Mouse (Mus musculus) hindlimb bud, embryonic 11.5 days (tissue): ENCODE measurements around the gene Pde4d.

Source experiments
- DNase-seq: peaks from one replicate; pipeline ENCODE4 v3.0.0-alpha.2; 2012; ENCODE audit warnings: low read depth, low spot score; ENCODE audit errors: extremely low spot score

Gene Pde4d

DNA sequence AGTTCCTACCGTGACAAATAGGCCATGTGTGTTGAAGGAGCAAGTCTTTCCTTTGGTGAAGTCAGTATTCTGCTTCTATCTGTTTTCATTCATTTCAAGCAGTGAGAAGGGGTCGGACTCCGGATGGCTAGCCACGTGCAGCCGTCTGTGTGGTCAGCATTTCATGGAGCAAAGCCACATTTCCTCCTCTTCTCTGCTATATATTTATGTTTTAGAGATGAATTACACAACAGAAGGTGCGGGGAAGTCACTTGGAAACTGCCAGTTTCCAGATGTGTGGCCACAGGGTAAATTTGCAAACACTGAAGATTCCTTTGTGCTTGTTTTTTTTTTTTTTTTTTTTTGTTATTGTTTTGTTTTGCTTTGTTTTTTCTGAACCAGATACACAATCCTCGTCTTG lies 828.0 kb downstream of the Pde4d start:
- no peak for DNase-seq

DNA sequence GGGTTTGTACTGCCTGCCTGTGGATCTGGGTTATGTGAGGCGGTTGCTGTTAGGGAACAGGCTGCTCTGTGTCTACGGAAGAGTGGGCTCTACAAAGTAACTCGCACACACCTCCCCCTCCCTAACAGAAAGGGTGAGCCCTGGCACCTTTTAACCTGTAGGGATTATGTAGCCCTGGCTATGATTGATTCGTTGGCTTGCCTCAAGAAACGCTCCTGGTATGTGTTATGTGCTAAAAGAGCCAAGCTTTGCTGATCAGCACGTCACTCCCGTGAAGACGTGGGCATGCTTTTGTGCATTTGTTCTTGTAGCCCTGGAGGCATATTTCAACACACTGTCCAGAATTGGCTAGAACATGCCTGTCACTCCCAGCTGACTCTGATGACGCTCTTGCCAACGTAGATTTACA lies 828.8 kb downstream of the Pde4d start:
- no peak for DNase-seq

DNA sequence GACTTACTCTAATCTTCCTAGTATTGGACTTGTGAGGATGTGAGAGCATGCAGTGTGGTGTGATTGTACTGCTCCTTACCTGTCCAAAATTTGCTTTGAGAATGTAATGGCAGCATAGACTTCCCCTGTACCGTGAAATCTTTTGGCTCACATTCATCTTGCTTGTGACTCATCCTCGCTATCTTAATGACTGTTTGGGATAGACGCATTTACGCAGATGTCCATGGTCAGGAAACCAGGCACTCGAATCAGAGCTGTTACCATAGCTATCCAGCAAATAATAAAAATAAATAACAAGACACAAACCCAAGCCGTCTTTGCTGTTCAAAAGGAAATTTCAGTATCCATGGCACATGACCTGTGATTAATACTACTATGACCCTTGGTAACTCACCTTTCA lies 829.5 kb downstream of the Pde4d start:
- DNase-seq = no peak

DNA sequence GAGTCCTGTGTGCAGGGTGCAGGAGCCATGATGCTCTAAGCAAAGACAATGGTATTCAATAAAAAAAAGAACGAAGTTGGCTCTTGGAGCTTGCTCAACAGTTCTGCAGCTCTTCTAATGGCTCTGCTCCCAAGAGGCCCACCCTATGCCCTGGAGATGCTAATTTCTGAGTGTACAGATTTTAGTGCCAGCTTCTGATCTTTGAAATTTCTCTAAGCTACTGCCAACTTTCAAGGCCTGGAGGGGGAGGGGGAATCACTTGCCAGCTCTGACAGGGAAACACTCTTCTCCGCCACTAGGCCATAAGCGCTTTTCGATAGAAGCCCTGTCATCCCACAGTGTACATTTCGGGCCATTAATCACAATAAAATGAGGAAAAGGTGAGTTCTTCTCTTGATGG lies 830.7 kb downstream of the Pde4d start:
- DNase-seq = no peak

DNA sequence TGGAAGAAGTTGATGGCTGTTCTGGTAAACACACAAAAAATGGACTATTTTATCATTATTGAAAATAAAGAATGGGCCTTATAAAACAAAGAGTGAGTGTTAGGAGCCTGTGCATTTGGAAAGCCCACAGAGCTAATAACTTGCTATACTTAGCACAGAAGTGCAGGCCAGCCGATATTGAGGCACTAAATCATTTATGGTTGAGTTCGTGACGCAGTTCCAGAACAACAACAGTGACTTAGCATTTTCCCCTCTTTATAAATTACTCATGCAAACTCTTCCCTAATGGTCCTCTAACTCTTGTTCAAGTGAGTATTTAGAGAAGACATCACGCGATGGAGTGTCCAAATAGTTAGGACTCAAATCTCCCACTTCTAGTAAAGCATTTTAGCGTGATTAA lies 837.7 kb downstream of the Pde4d start:
- no peak for DNase-seq

DNA sequence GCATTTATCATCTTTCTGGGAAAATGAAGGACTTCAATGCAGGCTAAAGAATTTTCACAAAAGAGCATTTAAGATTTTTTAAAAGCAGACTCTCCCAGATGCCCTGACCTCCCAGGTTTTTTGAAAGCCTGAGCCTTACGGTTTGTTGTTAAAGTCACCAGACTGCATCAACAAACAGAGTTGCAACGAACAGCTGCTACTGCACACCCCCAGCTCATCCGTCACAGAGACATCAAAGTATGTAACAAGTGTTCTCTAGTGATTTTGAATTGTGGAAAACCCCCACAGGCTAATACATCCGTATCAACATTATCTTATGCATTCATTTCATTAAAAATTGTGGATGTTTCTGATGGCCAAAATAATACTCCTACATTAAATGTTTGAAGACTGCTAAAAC lies 841.2 kb downstream of the Pde4d start:
- no peak for DNase-seq

DNA sequence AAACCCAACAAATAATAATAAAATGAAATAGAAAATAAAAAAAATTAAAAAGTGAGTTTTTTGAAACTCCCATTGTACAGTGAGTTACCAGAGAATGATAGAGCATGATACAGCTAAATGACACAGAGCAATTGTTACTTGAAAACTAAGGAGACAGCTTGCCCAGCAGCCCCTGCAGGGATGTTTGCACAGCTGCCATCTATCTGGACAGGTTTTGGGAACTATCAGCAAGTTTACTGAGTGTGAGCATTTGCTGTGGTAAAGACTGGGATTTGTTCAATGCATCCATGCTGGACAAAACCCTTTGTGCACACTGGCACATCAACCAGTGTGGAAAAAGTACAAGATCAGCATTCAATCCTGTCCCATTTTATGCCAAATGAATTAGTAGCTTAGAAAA lies 843.3 kb downstream of the Pde4d start:
- DNase-seq = no peak

DNA sequence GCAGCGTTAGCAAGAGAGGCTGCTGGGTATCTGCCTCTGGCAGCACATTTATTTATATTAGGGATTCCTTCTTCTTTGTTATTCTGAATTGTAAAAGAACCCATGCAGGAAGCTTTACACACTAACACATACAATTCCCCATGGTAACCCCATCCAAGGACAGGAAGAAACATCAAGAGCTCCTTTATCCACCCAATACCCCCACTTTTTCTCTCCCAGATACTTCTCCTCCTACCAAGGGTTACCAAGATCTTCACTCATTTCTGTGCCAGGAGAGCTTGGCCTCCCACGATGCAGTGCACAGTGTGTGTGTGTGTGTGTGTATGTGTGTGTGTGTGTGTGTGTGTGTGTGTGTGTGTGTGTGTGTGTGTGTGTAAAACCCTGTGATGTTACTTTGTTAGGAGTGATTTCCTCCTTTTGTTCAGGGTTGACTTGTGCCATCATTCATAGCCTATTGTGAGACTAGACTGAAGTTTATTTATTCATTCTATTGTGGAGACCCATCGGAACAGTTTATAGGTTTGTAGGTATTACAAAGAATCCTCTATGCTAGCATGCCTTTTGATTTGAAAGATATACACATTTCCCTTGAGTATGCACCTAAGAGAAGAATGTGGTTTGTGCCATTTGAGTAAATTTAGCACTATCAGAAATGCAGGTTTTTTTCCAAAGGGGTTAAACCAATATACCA lies 846.7 kb downstream of the Pde4d start:
- no peak for DNase-seq

DNA sequence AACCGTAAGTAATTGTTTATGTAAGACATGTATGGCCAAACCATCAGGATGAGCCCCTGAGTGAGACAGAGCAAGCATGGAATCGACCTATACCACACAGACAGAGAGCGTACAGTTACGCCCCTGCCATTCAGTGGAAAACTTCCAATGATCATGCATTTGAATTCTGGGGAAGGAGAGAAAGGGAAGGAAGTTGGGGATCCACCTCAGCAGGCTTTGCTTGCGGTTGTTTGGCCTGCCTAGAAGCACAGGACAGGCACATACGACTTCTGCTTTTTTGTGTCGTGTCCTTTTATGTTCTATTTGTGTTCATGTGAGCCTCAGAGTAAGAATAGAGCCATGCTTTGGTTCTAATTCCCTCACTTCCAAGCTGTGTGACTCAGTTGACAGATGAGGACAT lies 849.1 kb downstream of the Pde4d start:
- DNase-seq = no peak

DNA sequence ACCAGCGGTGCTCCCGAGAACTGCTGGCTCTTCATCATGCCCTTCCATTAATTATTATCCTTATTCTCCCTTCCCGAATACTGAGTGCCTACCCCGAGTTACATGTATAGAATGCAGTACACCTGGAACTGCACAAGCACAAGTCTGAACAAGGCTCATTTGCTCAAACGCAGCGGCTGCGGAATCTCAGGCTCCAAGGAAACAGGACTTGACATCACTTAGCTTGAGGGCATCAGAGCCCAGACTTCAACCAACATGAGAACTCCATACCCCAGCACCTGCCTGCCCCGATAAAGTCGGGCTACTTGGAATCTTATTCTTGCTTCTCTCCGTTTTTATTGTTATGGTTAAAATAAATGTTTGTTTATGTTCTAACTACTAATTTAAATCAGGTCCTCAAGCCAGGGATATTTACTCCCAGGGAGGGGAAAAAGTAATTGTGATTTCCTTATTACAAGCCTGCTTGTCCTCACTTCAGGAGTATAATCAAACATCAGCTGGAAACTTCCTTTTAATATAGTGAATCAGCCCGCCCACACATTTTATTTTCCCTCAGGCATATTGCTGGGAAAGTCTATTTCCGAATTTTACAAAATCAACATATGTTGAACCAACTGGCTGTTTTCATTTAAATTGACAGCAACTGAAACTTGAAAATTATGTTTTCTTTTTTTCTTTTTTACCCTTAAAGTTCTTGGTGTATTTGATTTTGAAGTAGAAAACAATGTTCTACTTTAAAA lies 849.9 kb downstream of the Pde4d start:
- no peak for DNase-seq

DNA sequence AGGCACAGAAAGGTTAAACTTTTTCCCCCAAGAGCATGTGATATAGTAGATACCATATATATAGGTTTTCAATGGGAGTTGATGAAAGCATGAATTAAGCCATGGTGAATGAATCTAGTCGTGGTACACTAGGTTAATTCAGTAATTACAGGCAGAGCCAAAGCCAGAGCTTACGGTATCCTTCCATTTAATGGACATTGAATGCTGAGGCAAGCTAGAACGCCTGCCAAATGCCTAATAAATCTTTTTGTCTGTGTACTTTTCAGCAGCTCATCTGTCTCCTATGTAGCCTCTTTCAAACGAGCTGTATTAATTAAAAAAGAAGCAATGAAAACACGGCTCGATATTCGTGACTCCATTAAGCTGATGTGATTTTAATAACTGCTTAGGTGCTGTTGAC lies 862.8 kb downstream of the Pde4d start:
- no peak for DNase-seq

DNA sequence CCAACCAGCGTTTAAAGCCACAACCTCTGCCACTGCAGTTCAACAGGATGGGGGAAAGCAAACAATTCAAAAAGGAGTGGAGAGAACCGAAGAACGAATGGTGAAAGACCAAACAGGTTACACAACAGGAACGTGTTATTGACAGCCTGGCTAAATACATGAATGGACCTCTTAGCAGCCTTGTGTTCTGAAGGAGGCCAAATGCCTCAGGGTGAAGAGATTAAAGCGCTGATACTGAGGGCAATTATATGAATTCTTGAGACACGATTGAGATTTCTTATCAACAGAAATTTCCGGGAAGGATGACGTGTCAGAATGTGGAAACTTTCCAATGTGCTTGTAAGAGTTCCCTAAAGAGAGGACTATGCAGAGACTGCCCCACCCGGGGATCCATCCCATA lies 865.9 kb downstream of the Pde4d start:
- no peak for DNase-seq

DNA sequence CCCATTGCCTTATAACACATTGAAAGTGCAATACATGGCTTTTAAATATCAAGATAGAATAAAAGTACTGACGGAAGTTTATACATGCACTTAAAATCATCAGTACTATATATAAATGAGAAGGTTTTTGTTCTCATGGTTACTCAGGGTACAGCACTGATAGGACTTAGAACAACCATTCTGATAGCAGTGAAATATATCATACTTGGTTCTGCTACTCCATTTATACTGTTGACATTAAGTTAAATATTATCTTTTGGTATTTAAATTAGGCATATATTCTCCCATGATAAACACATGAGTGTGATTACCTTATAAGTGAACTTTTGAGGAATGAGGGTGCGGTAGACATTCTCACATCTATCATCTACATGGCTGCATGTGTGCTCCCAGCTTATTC lies 867.9 kb downstream of the Pde4d start:
- no peak for DNase-seq

DNA sequence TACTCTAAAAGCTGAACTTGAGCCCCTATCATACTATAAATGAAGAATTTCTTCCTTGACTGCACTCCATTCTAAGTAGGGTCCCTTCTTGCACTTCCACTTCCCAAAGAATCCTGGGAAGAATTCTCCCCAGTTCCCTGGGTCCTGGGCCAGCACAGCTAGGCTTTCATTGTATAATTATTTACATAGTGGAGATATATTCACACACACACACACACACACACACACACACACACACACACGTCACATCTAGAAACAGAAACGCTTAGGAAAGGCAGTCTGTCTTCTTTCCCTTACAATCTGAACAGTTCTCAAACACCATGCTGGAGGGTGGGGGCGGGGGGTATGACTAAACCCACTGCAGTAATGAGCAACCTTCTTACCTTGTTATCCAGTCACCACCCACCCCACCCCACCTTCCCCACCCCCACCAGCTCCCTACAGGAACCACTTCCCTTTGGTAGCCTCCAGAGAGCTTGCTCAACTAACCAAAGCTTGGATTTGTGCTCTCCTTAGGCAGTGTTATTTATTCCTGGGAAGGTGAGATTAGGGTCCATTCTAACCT lies 868.8 kb downstream of the Pde4d start:
- no peak for DNase-seq

DNA sequence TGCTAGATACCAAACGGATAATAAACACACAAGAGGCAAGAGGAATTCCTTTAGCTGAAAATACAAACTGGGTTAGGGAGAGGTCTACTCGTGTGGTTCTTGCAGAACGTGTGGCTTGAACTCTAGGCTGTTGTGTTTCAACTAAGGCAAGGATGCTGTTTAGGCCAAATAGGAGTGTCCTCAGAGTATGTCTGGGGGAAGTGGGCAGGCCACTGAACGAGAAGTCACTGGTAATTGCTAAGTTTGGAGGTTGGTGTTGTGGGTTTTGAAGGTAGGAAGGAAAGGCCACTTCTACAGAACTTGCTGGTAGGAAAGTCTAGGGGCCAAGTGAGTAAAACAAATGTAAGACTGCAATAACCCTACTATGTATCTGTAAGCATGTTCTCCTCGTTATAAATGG lies 876.3 kb downstream of the Pde4d start:
- DNase-seq = no peak

DNA sequence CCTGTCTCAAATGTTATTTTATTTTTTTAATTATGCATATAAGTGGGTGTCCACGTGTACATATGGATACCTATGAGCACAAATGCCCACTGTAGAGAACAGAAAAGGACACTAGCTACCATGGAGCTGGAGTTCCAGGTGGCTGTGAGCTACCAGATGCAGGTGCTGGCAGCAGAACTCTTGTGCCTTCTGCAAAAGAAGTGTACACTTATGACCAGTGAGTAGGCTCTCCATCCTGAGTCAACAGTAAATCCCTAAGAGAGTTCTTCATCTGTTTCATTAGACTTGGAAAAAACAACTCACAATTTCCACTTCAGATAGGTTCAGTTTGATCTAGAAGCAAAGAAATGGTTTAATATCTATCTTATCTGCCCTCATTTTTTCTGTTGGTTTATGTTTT lies 881.8 kb downstream of the Pde4d start:
- no peak for DNase-seq

DNA sequence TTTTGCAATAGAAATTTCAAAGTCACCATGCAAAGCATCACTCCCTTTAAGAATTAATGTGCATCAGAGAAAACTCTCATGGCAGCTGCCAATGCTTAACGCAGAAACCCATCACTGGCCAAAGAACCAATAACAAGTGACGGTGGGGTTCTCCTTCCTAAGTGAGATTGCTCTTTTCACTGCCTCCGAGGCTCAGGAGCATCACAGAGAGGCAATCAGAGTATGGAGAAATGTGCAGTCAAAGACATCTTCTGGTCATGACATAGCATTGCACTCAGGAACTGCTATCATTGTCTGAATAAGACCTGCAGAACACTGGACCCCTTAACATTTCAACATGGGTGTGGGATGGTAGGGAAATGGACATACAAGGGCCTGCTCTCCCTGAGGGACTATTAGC lies 892.2 kb downstream of the Pde4d start:
- DNase-seq = no peak

DNA sequence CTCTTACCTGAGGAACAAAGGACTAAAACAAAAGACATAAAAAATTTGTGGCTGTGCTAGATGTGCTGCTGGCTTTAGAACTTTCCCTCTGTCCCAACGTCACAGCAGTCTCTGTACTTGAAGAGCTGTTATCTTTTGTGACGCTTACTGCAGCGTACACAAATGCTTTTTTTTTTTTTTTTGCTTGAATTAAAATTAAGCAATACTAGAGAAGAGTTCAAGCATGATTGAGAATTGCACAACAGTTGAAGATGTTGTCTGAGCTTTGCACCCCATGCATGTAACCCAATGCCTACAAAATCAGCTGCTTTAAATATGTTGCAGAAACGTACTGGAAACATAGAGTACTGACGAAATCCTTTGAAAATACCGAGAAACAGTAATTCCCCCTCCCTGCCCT lies 892.7 kb downstream of the Pde4d start:
- DNase-seq = no peak

DNA sequence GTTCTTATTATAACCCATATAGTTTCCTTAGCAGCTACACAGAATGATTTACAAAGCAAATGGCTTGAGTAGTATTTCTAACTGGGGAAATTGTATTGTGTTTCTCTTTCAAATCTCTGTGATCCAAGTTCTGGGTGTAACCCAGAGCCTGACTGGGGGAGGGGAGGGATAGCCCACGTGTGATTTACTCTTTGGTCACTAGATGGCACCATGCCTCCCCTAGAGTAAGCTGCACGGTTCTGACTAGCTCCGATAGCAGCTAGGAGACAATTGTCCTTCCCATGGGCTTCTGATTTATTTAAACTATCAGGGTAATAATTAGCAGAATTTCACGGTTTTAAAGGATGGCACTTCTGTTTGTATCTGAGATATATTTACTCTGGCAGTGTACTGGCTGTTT lies 893.8 kb downstream of the Pde4d start:
- peak; percentile 56 for DNase-seq

DNA sequence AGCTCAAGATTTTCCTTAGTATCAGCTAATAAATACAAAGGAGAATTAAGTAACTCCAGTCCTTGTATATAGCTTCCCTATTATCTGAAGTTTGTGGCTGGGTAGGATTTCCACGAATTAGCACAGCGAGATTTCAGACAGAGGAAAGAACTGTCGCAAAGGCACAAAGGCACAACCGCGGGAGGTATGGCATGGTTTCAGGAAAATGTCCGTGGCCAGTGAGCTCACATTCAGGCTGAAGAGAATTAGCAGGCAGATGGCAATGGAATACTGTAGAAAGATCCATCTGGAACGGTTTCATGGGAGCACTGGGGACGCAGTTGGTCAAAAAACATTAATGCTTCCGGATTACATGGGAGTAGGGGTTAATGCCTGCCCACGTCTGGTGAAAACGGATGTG lies 898.0 kb downstream of the Pde4d start:
- DNase-seq = no peak

DNA sequence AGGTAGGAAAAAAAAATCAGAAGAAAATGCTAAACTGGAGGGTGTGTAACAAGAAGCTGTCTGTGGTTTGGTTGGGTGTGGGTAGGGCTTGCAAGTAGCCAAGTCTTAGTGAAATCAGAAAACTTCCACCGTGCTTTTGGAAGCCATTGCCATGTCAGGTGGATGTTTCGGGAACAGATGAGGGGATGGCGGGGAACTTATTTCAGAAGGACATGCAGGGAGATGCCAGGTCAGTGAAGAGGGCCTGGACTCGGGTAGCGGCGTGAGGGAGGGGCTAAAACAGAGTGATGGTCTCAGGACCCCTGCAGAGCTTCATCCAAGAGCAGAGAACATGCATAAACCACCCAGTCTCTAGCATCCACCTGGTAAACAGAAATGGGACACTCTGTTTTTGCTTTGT lies 898.6 kb downstream of the Pde4d start:
- no peak for DNase-seq

DNA sequence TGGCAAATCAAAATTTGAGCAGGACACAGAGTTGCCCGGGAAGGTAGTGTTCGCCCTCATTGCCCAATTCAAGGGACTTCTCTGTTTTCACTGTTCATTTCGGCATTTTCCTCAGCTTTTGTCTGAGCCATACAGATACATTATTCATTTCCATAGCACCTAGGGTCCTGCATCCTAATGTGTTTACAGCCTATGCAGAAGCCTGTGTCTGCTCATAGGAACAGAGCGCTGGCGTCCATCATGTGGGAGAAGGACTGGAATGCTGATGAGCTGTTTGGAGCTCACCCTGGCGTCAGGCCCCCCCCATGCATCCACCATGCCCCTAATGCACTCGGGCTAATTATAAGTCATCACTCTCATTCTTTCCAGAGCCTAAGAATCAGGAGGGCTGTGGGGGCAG lies 900.4 kb downstream of the Pde4d start:
- DNase-seq = no peak

DNA sequence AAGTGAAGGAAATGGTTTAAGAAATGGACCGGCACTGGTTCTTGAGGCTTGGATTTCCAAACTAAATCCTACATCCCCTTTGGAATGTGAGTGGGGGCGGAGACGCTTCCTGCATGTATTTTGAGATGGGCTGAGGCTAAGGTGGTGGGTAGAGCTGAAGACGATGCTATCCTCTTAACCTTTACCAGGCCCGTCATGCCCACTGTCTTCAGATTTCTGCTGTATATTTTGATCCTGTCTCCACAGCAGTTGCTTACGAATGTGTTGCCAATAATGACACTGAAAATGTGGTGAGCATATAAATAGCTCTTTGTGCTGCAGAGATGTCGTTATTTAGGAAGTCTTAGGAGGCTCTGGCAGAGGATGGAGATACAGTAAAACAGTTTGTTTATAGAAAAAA lies 904.3 kb downstream of the Pde4d start:
- no peak for DNase-seq
